Mouse (Mus musculus) spleen, postnatal 14 days (tissue): ENCODE measurements around the gene Calb2.

Source experiments
- DNase-seq, 2 experiments: peaks; one replicate each; pipeline ENCODE4 v3.0.0; 2021 to 2022; ENCODE audit warnings: low spot score in 2 of 2

Calb2 gene

GRCm38 (mm10) chr8:110168046-110168445 is at the start of gene Calb2:
Gene Calb2, minus strand, starts transcription at chr8:110168210.
- no peak for DNase-seq

GRCm38 (mm10) chr8:110217681-110218131 is 49.7 kb upstream of the Calb2 start:
- DNase-seq = peak; percentile 91 to 92

- no peak for DNase-seq
Observed at GRCm38 (mm10) chr8:110217198-110217597, 49.2 kb upstream of the Calb2 start.

- no peak for DNase-seq
Observed at GRCm38 (mm10) chr8:110216253-110216652, 48.2 kb upstream of the Calb2 start.

- DNase-seq = no peak
Observed at GRCm38 (mm10) chr8:110215365-110215764, 47.4 kb upstream of the Calb2 start, which contains the start of gene Cmtr2. Gene Cmtr2, plus strand, starts transcription at chr8:110215665.

GRCm38 (mm10) chr8:110201806-110202205 is 33.8 kb upstream of the Calb2 start:
- DNase-seq = no peak

- no peak for DNase-seq
Observed at GRCm38 (mm10) chr8:110196678-110197077, 28.7 kb upstream of the Calb2 start.

GRCm38 (mm10) chr8:110188961-110189750 is 21.1 kb upstream of the Calb2 start:
- DNase-seq = no peak

- no peak for DNase-seq
Observed at GRCm38 (mm10) chr8:110185538-110185937, 17.5 kb upstream of the Calb2 start.

- DNase-seq = no peak
Observed at GRCm38 (mm10) chr8:110183748-110184147, 15.7 kb upstream of the Calb2 start.

GRCm38 (mm10) chr8:110182735-110183367 is 14.8 kb upstream of the Calb2 start:
- DNase-seq = no peak

- DNase-seq = no peak
Observed at GRCm38 (mm10) chr8:110177359-110178155, 9.5 kb upstream of the Calb2 start.

- no peak for DNase-seq
Observed at GRCm38 (mm10) chr8:110174826-110175225, 6.8 kb upstream of the Calb2 start.

GRCm38 (mm10) chr8:110172161-110172560 is 4.2 kb upstream of the Calb2 start:
- DNase-seq = no peak

- DNase-seq = no peak
Observed at GRCm38 (mm10) chr8:110166270-110166669, 1.7 kb downstream of the Calb2 start.

GRCm38 (mm10) chr8:110162007-110162406 is 6.0 kb downstream of the Calb2 start:
- no peak for DNase-seq

- DNase-seq = no peak
Observed at GRCm38 (mm10) chr8:110152951-110153350, 15.1 kb downstream of the Calb2 start.

- peak in 1 of 2 experiments; percentile 17 for DNase-seq
Observed at GRCm38 (mm10) chr8:110145538-110145937, 22.5 kb downstream of the Calb2 start.

GRCm38 (mm10) chr8:110140770-110141169 is 27.2 kb downstream of the Calb2 start:
- DNase-seq = no peak

- DNase-seq = no peak
Observed at GRCm38 (mm10) chr8:110140156-110140555, 27.9 kb downstream of the Calb2 start.

- DNase-seq = no peak
Observed at GRCm38 (mm10) chr8:110135515-110135914, 32.5 kb downstream of the Calb2 start.

- no peak for DNase-seq
Observed at GRCm38 (mm10) chr8:110134236-110134635, 33.8 kb downstream of the Calb2 start.
